Mouse (Mus musculus) olfactory bulb, adult 2 months (tissue): ENCODE data around the gene Zfp385c.

Experiments
- CTCF ChIP-seq: fragments of 200-500 bp; IDR thresholded peaks from 2 replicates; pipeline ENCODE4 v1.5.1; 2012; ENCODE audit warnings: low read depth, mild to moderate bottlenecking, low read length, moderate library complexity; ENCODE audit not compliant: insufficient read depth
- POLR2A ChIP-seq: fragments of 200-500 bp; IDR thresholded peaks from 2 replicates; pipeline ENCODE4 v1.6.1; 2012; ENCODE audit warnings: mild to moderate bottlenecking, low read depth, low read length, moderate library complexity; ENCODE audit not compliant: insufficient read depth

- TF ChIP-seq CTCF (no peak), POLR2A (no peak)
These were observed 83.5 kb downstream of the Zfp385c start for GRCm38 (mm10) chr11:100608796-100609195.
